Mouse (Mus musculus): Measurements from ENCODE around the gene Adcy2. TPM values are rescaled to one million over a fixed set of nuclear protein-coding genes. Genes with fewer than 3 reads are reported as not detected.

Gene Adcy2
- polyA plus RNA-seq, 1 experiment from 2014 or later: 7.5 TPM

- Histone ChIP-seq H3K4me3 (no peak overlapping the region), H3K4me2 (no peak overlapping the region), H3K9me3 (no peaks in the 10 kb centered on the region), H3K9ac (no peak overlapping the region), H3K27ac (no peak overlapping the region), H3K27me3 (no peaks in the 10 kb centered on the region), H3K36me3 (no peaks in the 10 kb centered on the region), H3K4me1 (no peaks in the 10 kb centered on the region)
- 58% methylated on average over 2 of the region's 2 CpGs for WGBS
- ATAC-seq (ENCODE audit: insufficient number of reproducible peaks, low FRiP score, low TSS enrichment, low read depth): no peak
Observed at GRCm38 (mm10) chr13:68942735-68943134, 56.6 kb downstream of the Adcy2 start.

GRCm38 (mm10) chr13:68941429-68941828 is 57.9 kb downstream of the Adcy2 start:
- H3K27ac ChIP-seq: no peak overlapping the region
- no peak overlapping the region for H3K4me2 ChIP-seq
- no peak for ATAC-seq (ENCODE audit: insufficient number of reproducible peaks, low FRiP score, low TSS enrichment, low read depth)
- H3K9ac ChIP-seq: no peak overlapping the region
- no peak overlapping the region for H3K4me3 ChIP-seq
- no peaks in the 10 kb centered on the region for H3K9me3 ChIP-seq
- H3K4me1 ChIP-seq: no peaks in the 10 kb centered on the region
- no peaks in the 10 kb centered on the region for H3K27me3 ChIP-seq
- no peaks in the 10 kb centered on the region for H3K36me3 ChIP-seq
- 82% methylated on average over 1 of the region's 1 CpGs for WGBS

- ATAC-seq (ENCODE audit: insufficient number of reproducible peaks, low FRiP score, low TSS enrichment, low read depth): no peak
- Histone ChIP-seq H3K9ac (no peak overlapping the region), H3K4me2 (no peak overlapping the region), H3K4me3 (no peak overlapping the region), H3K36me3 (no peaks in the 10 kb centered on the region), H3K27ac (no peak overlapping the region), H3K4me1 (peaks cover 8% of the 10 kb centered on the region; the same call in 1 of the 2 replicates), H3K9me3 (no peaks in the 10 kb centered on the region), H3K27me3 (no peaks in the 10 kb centered on the region)
- WGBS: 13% methylated on average over 1 of the region's 1 CpGs
Observed at GRCm38 (mm10) chr13:68932283-68932647, 67.1 kb downstream of the Adcy2 start.

- H3K4me1 ChIP-seq: peaks cover 8% of the 10 kb centered on the region; the same call in 1 of the 2 replicates
- H3K4me2 ChIP-seq: no peak overlapping the region
- H3K9ac ChIP-seq: no peak overlapping the region
- 0 out of 2 replicates have a peak overlapping the region, but pooled peaks have one; percentile 22 for H3K27ac ChIP-seq
- H3K27me3 ChIP-seq: no peaks in the 10 kb centered on the region
- 0 out of 2 replicates have a peak, but pooled peaks have one; percentile 44 for ATAC-seq (ENCODE audit: insufficient number of reproducible peaks, low FRiP score, low TSS enrichment, low read depth)
- H3K4me3 ChIP-seq: no peak overlapping the region
- no peaks in the 10 kb centered on the region for H3K36me3 ChIP-seq
- WGBS: 26% methylated on average over 8 of the region's 8 CpGs
- no peaks in the 10 kb centered on the region for H3K9me3 ChIP-seq
Observed at GRCm38 (mm10) chr13:68931602-68932282, 67.6 kb downstream of the Adcy2 start.

- 65% methylated on average over 6 of the region's 6 CpGs for WGBS
- H3K27ac ChIP-seq: no peak overlapping the region
- H3K36me3 ChIP-seq: no peaks in the 10 kb centered on the region
Observed at GRCm38 (mm10) chr13:68928469-68928868, 70.9 kb downstream of the Adcy2 start.

GRCm38 (mm10) chr13:68913666-68914288 is 85.6 kb downstream of the Adcy2 start:
- H3K27me3 ChIP-seq: no peaks in the 10 kb centered on the region
- no peak overlapping the region for H3K4me3 ChIP-seq
- ATAC-seq (ENCODE audit: insufficient number of reproducible peaks, low FRiP score, low TSS enrichment, low read depth): no peak
- no peaks in the 10 kb centered on the region for H3K9me3 ChIP-seq
- no peak overlapping the region for H3K4me2 ChIP-seq
- H3K27ac ChIP-seq: no peak overlapping the region
- 77% methylated on average over 11 of the region's 11 CpGs for WGBS
- H3K9ac ChIP-seq: no peak overlapping the region
- H3K4me1 ChIP-seq: no peaks in the 10 kb centered on the region
- H3K36me3 ChIP-seq: no peaks in the 10 kb centered on the region

More at GRCm38 (mm10) chr13:68928469-68928868, 70.9 kb downstream of the Adcy2 start:
- no peak overlapping the region for H3K4me3 ChIP-seq
- H3K4me2 ChIP-seq: no peak overlapping the region
- no peak for ATAC-seq (ENCODE audit: insufficient number of reproducible peaks, low FRiP score, low TSS enrichment, low read depth)
- H3K27me3 ChIP-seq: no peaks in the 10 kb centered on the region
- H3K9ac ChIP-seq: no peak overlapping the region
- H3K9me3 ChIP-seq: no peaks in the 10 kb centered on the region
- peaks cover 8% of the 10 kb centered on the region; the same call in 1 of the 2 replicates for H3K4me1 ChIP-seq

- Histone ChIP-seq H3K4me2 (no peak overlapping the region), H3K27ac (no peak overlapping the region), H3K27me3 (no peaks in the 10 kb centered on the region), H3K4me3 (no peak overlapping the region), H3K4me1 (no peaks in the 10 kb centered on the region), H3K36me3 (no peaks in the 10 kb centered on the region), H3K9ac (no peak overlapping the region), H3K9me3 (no peaks in the 10 kb centered on the region)
- WGBS: 88% methylated on average over 1 of the region's 1 CpGs
- no peak for ATAC-seq (ENCODE audit: insufficient number of reproducible peaks, low FRiP score, low TSS enrichment, low read depth)
Observed at GRCm38 (mm10) chr13:68906667-68907066, 92.7 kb downstream of the Adcy2 start.

GRCm38 (mm10) chr13:68902708-68903107 is 96.6 kb downstream of the Adcy2 start:
- ATAC-seq (ENCODE audit: insufficient number of reproducible peaks, low FRiP score, low TSS enrichment, low read depth): no peak
- H3K4me2 ChIP-seq: no peak overlapping the region
- no peak overlapping the region for H3K27ac ChIP-seq
- WGBS: 85% methylated on average over 1 of the region's 1 CpGs
- no peaks in the 10 kb centered on the region for H3K9me3 ChIP-seq
- no peaks in the 10 kb centered on the region for H3K36me3 ChIP-seq
- no peak overlapping the region for H3K9ac ChIP-seq
- no peak overlapping the region for H3K4me3 ChIP-seq
- H3K27me3 ChIP-seq: no peaks in the 10 kb centered on the region
- no peaks in the 10 kb centered on the region for H3K4me1 ChIP-seq

GRCm38 (mm10) chr13:68889929-68890593 is 109.3 kb downstream of the Adcy2 start:
- no peak overlapping the region for H3K9ac ChIP-seq
- no peaks in the 10 kb centered on the region for H3K9me3 ChIP-seq
- 77% methylated on average over 9 of the region's 9 CpGs for whole genome bisulfite sequencing
- H3K36me3 ChIP-seq: peaks cover 9% of the 10 kb centered on the region; the same call in 1 of the 2 replicates
- H3K27me3 ChIP-seq: no peaks in the 10 kb centered on the region
- H3K4me3 ChIP-seq: no peak overlapping the region
- no peak overlapping the region for H3K27ac ChIP-seq
- H3K4me1 ChIP-seq: no peaks in the 10 kb centered on the region
- no peak for ATAC-seq (ENCODE audit: insufficient number of reproducible peaks, low FRiP score, low TSS enrichment, low read depth)
- H3K4me2 ChIP-seq: no peak overlapping the region

- no peaks in the 10 kb centered on the region for H3K36me3 ChIP-seq
- H3K4me2 ChIP-seq: no peak overlapping the region
- WGBS: 91% methylated on average over 6 of the region's 6 CpGs
Observed at GRCm38 (mm10) chr13:68868776-68869175, 130.6 kb downstream of the Adcy2 start.

GRCm38 (mm10) chr13:68867940-68868655 is 131.2 kb downstream of the Adcy2 start:
- ATAC-seq (ENCODE audit: insufficient number of reproducible peaks, low FRiP score, low TSS enrichment, low read depth): no peak
- no peak overlapping the region for H3K27ac ChIP-seq

More at GRCm38 (mm10) chr13:68868776-68869175, 130.6 kb downstream of the Adcy2 start:
- Histone ChIP-seq H3K4me3 (no peak overlapping the region), H3K9ac (no peak overlapping the region), H3K4me1 (no peaks in the 10 kb centered on the region), H3K9me3 (no peaks in the 10 kb centered on the region), H3K27me3 (no peaks in the 10 kb centered on the region), H3K27ac (no peak overlapping the region)
- no peak for ATAC-seq (ENCODE audit: insufficient number of reproducible peaks, low FRiP score, low TSS enrichment, low read depth)

More at GRCm38 (mm10) chr13:68867940-68868655, 131.2 kb downstream of the Adcy2 start:
- Histone ChIP-seq H3K9me3 (no peaks in the 10 kb centered on the region), H3K36me3 (no peaks in the 10 kb centered on the region), H3K4me3 (no peak overlapping the region), H3K27me3 (no peaks in the 10 kb centered on the region), H3K9ac (no peak overlapping the region), H3K4me1 (no peaks in the 10 kb centered on the region), H3K4me2 (no peak overlapping the region)
- 61% methylated on average over 1 of the region's 1 CpGs for WGBS

Data from limb, embryonic 15.5 days (tissue).